Mouse (Mus musculus) kidney, adult 9 months (tissue): Measurements from ENCODE around the gene Lrrc55.
"Not testable (repeated sequence)": the region's sequence is repeated elsewhere in the genome, so short reads cannot be mapped to it uniquely, and the experiment has no call there.

Experiments used
- DNase-seq: peaks from one replicate; pipeline ENCODE4 v3.0.0; 2022

Gene Lrrc55

DNA sequence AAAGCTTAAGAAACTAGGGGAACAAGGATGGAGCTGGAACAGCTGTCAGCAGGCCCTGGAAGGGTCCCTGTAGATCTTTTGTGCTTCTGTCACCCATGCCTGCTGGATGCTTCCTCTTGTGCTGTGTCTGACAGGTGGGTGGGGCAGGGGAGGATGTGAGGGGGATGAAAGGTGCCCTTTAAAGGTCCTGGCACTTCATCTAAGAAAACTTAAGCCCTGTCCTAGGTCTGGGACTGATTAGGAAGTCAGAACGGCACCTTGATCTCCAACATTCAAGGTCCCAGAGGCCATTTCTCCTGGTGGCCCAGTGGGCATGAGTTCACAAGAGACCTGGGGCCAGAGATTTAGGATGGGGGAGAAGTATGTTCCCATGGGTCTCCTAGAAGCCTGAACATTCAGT lies at the start of gene Lrrc55:
Gene Lrrc55, minus strand, starts transcription at position 297 of the 400 bp plus-strand sequence.
- DNase-seq, result no peak

DNA sequence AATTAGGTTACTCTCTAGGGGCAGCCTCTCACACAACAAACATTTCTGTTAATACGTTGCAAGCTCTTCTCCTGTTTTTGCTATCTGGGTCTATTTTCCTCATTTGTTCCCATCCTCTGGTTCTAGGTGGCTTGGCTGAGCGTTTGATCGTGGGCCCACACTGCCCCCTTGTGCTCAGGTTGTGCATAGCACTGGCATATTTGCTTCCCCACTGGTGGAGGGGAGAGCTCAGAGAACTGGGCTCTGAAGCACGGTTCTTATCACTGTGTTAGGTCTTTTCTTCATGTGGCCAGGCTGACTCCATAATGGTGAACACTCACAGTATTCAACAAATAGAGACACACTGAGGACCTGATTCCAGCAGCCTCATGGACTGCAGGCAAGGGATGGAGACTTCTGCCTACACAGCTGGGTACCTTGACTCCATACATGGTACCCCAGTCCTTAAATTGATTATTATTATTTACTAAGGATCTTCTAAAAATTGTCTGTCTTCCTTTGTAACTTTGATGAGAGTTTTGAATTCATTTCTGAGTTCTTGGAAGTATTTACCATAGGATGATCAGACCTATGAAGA lies 49.6 kb upstream of the Lrrc55 start:
- DNase-seq, result peak; percentile 73

- DNase-seq, result no peak
Measured at GRCm38 (mm10) chr2:85245737-85246136, 48.7 kb upstream of the Lrrc55 start.

GRCm38 (mm10) chr2:85238068-85238667 lies 41.2 kb upstream of the Lrrc55 start:
- peak; percentile 9 for DNase-seq

DNA sequence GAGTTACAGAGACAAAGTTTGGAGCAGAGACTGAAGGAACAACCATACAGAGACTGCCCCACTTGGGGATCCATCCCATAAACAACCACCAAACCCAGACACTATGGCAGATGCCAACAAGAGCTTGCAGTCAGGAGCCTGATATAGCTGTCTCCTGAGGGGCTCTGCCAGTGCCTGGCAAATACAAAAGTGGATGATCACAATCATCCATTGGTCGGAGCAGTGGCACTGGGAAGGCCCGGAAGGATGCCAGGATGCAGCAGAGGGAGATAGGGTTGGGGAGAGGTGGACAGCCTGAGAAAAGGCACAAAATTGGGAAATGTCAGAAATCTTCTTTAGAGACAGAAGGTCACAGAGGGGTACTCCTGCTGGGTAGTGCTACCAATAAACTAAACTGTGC lies 40.2 kb upstream of the Lrrc55 start:
- DNase-seq, result not testable (repeated sequence)

GRCm38 (mm10) chr2:85230771-85231511 lies 33.9 kb upstream of the Lrrc55 start:
- DNase-seq, result no peak

- DNase-seq, result no peak
Measured at GRCm38 (mm10) chr2:85229606-85230005, 32.6 kb upstream of the Lrrc55 start.

DNA sequence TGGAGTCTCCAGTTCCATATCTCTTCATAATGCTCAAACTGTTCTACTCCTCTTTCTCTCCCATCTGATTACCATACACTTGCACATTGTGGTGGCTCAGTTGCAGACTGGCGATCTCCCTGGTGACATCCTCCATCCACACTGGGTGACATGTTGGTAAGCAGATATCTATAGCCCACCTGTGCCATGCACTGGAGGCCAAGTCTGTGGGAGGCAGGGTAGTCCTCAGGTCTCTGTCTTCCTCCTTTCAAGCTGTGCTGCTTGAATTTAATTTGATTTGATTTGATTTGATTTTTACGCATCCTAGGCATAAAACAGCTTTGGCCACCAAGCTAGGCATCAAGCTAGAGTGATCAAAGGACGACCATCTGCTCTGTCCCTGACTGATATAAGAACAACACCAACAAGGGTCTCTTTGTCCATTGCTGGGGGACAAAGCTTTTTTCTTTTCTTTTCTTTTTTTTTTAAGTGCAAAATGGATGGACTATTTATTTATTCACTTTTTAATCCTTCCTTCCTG lies 30.9 kb upstream of the Lrrc55 start:
- DNase-seq, result no peak

GRCm38 (mm10) chr2:85224221-85225179 lies 27.5 kb upstream of the Lrrc55 start:
- DNase-seq, result no peak

- no peak for DNase-seq
Measured at GRCm38 (mm10) chr2:85216606-85217005, 19.6 kb upstream of the Lrrc55 start.

DNA sequence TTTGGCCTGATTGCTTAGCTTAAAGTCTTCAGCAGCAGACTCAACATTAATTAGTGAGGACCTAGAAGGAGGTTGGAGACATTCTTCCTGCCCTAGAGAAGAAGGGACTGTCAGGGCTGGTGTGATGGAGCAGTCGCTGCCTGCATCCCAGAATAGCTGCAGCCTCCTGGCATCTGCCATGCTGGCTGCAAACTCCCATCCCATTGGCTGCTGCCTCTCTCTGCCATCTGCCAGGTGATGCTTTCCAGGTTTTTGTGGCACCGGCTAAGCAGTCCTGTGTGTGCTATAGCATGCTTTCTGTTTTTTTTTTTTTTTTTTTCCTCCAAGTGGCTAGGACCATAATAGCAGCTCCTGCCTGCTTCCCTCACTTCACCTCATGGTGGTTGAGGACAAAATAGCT lies 16.7 kb upstream of the Lrrc55 start:
- DNase-seq, result no peak

DNA sequence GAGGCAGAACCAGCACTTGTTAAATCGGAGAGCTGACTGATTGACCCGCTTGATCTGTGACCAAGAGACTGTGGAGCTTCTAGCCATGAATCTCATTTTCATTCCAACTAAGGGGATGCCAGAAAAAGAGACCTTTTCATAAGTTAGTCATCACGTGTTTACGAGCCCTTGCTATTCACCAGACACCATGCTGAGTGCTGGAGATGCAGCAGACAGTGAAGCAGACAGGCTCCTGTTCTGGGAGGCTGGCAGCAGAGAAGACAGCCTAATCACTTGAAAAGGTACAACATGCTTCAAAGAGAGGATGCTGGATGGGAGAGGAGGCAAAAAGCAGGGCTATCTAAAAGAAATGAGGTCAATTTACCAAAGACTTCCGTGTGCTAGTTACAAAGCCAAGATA lies 12.3 kb upstream of the Lrrc55 start:
- no peak for DNase-seq

GRCm38 (mm10) chr2:85205170-85205569 lies 8.2 kb upstream of the Lrrc55 start:
- DNase-seq, result no peak

- DNase-seq, result no peak
Measured at GRCm38 (mm10) chr2:85198011-85198965, 1.3 kb upstream of the Lrrc55 start.

GRCm38 (mm10) chr2:85194566-85194965 lies 2.4 kb downstream of the Lrrc55 start:
- no peak for DNase-seq

DNA sequence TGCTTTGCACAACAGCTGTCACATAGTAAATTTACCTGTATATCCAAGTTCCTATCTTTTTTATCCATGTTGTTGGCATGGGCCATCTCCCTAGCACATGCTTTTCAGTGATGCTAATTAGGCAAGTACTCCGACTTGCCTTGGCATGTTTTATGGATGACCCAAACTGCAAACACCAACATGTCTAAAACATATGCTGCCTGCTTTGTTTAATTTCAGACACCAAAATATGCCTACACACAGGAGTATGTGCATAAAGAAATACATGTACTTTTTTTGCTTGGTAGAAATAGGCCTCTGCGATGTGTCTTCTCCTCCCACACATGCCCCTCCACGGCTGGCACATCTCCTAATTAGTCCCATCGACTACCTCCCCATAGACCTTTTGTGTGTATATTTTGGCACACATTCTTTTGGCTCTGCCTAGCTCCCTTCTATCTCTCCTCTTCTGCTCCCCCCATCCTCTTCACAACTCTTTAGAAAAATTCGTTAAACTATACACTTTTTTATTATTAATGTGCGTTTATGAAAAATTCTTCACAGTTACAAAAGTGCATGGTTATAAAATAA lies 9.3 kb downstream of the Lrrc55 start:
- no peak for DNase-seq

DNA sequence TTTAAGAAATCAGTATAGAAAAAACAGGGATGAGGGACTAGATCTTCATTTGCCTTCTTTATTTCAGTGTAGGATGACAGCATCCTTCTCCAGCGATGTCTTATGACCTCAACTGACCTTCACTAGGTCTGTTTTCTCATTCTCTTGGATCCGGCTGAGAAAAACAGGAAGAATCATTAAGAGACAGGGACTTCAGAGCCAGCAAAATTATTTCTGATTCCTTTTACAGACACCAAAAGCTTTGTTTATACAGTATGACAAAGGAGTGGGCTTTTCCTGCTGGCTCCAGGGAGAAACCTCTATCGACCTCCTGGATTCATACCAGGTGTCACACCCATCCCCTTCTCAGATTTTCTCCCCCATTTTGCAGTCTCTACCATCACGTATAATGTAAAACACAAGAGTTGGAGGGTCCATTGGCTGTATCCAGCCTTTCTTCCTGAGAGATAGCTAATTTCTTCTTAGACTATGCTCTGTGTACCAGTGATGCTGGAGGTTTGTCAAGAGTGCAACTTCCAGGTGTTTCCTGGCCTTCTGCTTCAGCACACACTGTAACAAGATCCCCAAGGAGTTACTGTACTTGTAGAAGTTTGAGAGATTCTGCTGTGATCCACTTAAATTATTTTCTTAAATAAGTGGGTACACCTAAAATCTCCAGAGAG lies 18.7 kb downstream of the Lrrc55 start:
- DNase-seq, result peak; percentile 11

GRCm38 (mm10) chr2:85173545-85173944 lies 23.5 kb downstream of the Lrrc55 start:
- DNase-seq, result no peak

DNA sequence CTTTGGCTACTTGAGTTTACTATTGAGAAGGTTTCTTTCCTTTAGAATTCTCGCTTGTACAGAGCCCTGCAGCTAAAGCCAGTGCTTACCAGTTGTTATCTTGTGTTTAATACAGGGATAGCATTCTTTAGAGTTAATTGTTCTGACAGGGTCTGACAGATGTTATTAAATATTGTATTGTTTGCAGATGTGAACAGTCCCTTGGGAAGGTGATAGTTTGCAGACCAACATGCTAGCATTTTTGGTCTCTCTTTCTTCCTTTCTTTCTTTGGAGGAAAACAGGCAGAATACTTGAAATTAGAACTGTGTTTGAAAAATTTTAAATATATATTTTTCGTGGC lies 24.3 kb downstream of the Lrrc55 start:
- DNase-seq, result no peak

- DNase-seq, result peak; percentile 22
Measured at GRCm38 (mm10) chr2:85172071-85172762, 24.8 kb downstream of the Lrrc55 start.
